Mouse (Mus musculus) kidney, adult 9 months (tissue): ENCODE measurements around the gene Gm20388.
"Not testable (repeated sequence)": the region's sequence is repeated elsewhere in the genome, so short reads cannot be mapped to it uniquely, and the experiment has no call there.

ENCODE experiments used
- DNase-seq: peaks from one replicate; pipeline ENCODE4 v3.0.0; 2022

Gene Gm20388

GRCm38 (mm10) chr8:120704203-120704602, 793.6 kb downstream of the Gm20388 start:
- DNase-seq: no peak

GRCm38 (mm10) chr8:120705163-120705562, 794.5 kb downstream of the Gm20388 start:
- no peak for DNase-seq

DNA sequence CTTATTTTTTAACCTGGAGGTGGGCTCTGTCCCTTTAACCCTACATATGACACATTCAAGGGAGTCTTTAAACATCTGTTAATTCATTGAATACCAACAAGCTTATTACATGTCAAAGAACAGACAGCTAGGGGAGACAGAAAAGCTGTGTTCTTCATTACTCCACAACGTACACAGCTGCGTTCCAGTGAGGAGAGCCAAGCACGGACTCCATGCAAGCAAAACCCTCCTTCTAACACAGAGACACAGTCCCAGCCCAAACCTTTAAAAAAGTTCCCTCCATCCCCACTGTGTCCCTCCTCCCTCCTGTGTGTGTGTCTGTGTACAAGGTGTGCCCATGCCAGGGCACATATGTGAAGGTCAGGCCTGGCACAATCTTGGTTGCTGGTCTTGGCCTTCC, 795.6 kb downstream of the Gm20388 start:
- DNase-seq: no peak

GRCm38 (mm10) chr8:120709176-120709575, 798.5 kb downstream of the Gm20388 start:
- DNase-seq: no peak

GRCm38 (mm10) chr8:120715200-120715599, 804.6 kb downstream of the Gm20388 start:
- DNase-seq: peak; percentile 41

- no peak for DNase-seq
Observed at GRCm38 (mm10) chr8:120715996-120716680, 805.5 kb downstream of the Gm20388 start.

DNA sequence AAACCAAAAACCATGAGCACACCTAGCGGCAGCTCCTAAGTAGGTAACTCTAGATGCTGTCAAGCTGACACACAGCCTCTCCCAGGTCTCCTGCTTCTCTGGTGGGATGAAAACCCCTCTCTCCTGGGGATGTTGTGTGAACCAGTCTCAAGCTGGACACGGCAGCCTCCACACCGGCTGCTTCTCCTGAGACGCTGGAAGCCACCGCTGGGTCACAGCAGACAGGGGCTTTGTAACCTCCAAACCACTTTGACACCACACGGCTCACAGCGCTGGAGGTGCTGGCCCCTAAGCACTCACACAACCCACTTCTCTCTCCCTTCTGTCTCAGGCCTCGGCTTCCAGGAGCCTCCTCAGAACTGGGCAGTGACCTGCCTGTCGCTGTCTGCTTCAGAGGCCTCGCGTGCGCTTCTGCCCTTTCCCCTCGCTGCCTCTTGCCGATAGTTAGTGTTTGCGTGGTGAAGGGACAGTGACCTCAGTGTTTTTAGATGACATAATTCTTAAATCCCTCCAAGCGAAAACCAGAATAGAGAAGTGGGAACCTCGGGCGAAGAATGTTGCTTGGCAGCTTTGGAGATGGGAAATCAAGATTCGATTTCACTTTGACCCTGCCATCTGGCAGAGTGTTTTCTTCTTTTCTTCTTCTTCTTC, 809.1 kb downstream of the Gm20388 start:
- no peak for DNase-seq

GRCm38 (mm10) chr8:120723025-120723424, 812.4 kb downstream of the Gm20388 start:
- DNase-seq: no peak

DNA sequence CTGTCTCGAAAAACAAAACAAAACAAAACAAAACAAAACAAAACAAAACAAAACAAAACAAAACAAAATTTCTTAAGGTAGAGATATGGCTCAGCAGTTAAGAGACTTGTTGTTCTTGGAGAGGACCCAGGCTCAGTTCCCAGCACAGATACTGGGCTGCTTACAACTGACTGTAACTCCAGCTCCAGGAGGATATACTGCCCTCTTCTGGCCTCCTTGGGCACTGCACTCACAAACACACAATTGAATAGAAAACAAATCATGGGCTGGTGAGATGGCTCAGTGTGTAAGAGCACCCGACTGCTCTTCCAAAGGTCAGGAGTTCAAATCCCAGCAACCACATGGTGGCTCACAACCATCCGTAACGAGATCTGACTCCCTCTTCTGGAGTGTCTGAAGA, 813.5 kb downstream of the Gm20388 start:
- not testable (repeated sequence) for DNase-seq

DNA sequence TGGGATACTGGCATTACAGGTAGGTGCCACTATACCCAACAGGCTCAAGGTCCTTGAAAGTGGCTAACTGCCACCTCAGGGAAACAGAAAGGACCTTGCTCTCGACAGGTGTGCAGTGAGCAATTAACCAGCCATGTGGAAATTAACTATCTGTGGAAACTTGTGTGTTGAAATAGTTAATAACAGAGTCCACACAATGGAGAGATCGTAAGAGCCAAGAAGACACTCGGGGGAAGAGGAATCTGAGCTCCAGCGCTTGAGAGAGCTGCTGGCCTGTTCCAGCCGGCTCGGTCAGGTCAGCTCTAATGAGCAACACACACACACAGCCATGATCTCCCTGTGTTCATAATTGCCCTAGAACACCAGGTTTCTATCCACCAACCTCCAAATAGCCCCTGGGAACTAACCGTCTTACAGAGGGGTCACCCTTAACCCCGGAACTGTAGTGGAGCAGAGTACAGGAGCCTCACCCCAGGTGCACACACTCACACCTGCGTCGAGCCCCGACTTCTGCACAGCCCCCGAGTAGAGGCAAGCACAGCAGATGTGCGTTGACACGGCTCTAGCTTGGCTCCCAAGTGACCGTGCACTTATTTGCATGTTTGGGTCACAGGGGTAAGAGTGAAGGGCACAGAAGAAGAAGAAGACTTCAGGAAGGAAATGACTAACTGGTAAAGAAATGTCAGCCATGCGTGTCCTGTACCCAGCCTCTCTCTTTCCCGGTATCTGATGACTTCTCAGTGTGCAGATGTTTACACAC, 814.4 kb downstream of the Gm20388 start:
- DNase-seq: peak; percentile 85

GRCm38 (mm10) chr8:120725576-120725950, 814.9 kb downstream of the Gm20388 start:
- no peak for DNase-seq

DNA sequence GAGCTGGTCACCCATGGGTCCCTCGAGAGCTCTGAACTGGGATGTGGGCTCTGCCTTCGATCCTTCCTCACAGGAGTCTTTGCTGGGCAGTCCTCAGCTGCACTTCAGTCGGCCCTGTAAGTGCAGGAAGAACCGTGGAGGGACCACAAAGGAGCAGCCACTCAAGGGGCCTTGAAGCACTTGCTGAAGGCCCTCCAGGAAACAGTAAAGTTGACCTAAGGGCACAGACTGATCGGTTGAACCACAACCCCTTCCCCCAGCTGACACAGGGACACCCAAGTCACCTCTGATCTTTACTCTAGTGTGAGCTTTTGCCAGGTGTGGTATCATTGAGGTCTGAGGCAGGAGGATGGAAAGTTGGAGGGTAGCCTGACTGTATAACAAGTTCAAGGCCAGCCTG, 815.4 kb downstream of the Gm20388 start:
- no peak for DNase-seq

DNA sequence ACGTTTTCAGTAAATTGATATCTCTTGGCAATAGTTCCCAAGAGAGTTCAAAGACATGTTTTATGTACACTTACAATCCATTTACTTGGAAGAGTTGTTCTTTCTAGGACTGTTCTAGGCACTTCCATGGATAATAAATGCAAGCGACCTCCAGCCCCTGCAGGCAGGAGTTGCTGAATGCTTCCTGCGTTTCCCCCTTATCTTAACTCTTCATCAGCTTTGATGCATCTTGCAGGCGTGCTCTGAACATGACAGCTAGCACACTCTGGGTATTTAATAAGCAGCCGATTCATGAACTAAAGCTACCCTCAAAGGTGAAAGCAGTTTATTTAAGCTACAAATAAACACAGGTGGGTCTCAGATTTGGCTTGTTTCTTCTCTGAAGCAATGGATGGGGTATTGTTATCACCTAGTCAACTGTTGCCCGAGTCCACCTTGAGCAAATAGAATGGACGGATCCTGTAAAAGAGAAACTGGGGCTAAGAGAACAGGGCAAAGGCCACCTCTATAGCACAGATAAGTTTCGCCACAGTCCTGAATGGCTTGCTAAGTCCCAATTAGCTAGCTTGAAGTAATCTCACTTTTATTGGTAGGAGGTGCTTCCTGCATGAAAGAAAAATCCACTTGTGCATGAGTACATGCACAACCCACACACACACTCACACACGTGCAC, 818.0 kb downstream of the Gm20388 start:
- DNase-seq: no peak

GRCm38 (mm10) chr8:120731582-120731981, 820.9 kb downstream of the Gm20388 start:
- no peak for DNase-seq

DNA sequence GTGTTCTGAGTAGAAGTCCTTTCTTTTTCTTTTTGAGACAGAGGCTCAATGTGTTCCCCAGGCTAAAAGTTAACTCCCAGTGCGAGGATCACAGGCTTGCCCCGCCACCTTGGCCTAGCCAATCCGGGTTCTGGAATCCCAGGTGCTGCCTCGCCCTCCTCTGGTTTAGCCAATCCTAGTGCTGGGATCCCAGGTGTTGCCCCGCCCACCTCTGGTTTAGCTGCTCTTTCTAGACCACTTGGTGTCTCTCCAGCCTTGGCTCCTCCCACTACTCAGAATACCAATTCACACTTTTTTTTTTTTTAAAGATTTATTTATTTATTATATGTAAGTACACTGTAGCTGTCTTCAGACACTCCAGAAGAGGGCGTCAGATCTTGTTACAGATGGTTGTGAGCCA, 821.4 kb downstream of the Gm20388 start:
- peak; percentile 85 for DNase-seq

- DNase-seq: peak; percentile 90
Observed at GRCm38 (mm10) chr8:120735770-120736481, 825.3 kb downstream of the Gm20388 start, which contains the start of gene Irf8. Irf8 (plus strand) TSS chr8:120736358.

- DNase-seq: peak; percentile 71
Observed at GRCm38 (mm10) chr8:120736486-120736885, 825.8 kb downstream of the Gm20388 start.

DNA sequence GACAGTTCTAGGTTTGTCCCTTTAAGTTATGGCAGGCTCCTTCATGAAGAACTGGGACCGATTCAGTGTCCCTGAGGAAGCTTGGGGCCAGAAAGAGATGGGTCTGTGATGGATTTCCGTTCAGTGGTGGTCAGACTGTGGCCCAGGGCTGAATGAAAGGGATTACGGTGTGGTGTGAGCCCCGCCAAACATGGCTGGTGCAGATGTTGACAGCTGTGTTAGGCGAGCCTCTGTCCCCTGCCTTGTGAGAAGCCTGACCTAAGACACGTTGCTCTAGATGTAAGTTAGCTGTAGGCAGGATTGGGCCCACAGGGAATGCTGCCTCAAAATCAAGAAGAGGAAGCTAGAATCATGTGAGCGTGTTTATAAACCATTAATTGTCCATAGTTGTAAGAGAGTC, 826.5 kb downstream of the Gm20388 start:
- DNase-seq: no peak

DNA sequence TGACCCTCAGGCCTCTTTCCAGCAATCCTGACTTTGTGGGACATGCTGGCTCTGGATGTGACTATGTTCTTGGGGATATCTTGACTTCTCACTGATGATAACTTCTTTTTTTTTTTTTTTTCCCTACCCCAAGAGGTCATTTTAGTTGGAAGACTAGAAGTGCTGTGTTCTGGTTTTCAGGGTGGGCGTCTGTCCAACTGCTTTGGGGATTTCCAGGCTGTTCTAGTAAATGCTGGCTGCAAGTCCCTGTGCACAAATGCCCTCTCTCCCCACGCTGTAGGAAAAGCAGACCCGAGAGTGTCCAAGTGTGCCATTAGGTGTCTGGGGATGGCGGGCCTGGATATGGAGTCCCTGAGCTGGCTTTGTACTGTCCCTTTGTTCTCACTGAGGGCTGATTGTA, 828.1 kb downstream of the Gm20388 start:
- DNase-seq: no peak

GRCm38 (mm10) chr8:120739526-120739925, 828.9 kb downstream of the Gm20388 start:
- DNase-seq: no peak

DNA sequence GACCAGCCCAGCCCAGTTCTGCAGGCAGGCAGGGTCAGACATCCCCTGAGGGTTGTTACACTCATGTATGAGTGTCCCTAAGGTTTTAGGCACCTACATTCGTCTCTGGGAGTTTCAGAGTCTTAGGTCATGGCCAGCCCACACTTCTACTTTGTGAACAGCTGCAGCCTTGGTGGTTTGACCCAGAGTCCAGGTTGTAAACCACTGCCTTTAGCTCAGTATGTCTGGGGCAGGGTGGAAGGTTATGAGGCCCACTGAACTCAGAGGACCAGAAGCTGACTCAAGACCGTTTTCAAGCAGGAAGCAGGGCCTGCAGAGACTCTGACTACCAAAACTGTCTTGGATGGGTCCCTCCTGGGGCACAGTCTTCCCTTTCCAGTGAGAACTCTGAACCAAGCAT, 829.9 kb downstream of the Gm20388 start:
- no peak for DNase-seq

GRCm38 (mm10) chr8:120741001-120741400, 830.4 kb downstream of the Gm20388 start:
- no peak for DNase-seq
